Mouse (Mus musculus): ENCODE measurements at regions not wholly inside any gene's neighbourhood (a gene's known extent, or its start where the extent isn't known, plus 50 kb on each side); places are given as distances from the start of the nearest gene placed in this dataset.

Small RNA genes lying in the stretch of these regions (microRNA-seq; reads per million reads assigned to microRNA genes)
- gene Gm24999 (0 reads per million in 2 experiments), gene Gm25000 (0 reads per million in 2 experiments)

Measured in left cerebral cortex, adult 8-10 months (tissue).